Mouse (Mus musculus) bone marrow macrophage, adult 2 months (primary cell): ENCODE results near the gene Ralgds.

Experiments used
- CTCF ChIP-seq: IDR thresholded peaks from 2 replicates; pipeline ENCODE4 v1.5.1; 2012; ENCODE audit warnings: low read depth, mild to moderate bottlenecking, low read length, moderate library complexity
- POLR2A ChIP-seq: IDR thresholded peaks from 2 replicates; pipeline ENCODE4 v1.6.1; 2012; ENCODE audit warnings: mild to moderate bottlenecking, low read depth, low read length, borderline replicate concordance

DNA sequence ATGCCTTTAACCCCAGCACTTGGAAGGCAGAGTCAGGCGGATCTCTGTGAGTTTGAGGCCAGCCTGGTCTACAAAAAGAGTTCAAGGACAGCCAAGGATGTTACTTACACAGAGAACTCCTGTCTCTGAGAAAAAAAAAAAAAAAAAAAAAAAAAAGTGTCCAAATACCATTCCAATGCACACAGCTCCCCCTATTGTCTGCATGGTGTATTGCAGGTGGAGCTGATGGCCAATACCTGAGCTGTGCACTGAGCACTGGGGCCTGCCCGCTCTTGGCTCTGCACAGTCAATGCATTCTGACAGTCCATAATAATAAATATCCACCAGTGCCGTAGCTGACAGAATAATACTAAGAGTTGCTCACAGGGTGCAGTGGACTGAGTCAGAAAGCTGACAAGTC, 49.0 kb upstream of the Ralgds start:
- TF ChIP-seq POLR2A = no peak
- TF ChIP-seq CTCF = peak; percentile 75; the same call in 1 of the 2 replicates
